Mouse (Mus musculus): ENCODE data around the gene Lst1. TPM values are rescaled to one million over a fixed set of nuclear protein-coding genes. Genes with fewer than 3 reads are reported as not detected.

Lst1 gene
- polyA plus RNA-seq, 1 experiment from 2014 or later = 13.1 TPM

GRCm38 (mm10) chr17:35204494-35205379, 16.5 kb upstream of the Lst1 start, which contains the start of gene Lta:
Gene Lta (minus strand): TSS chr17:35205351.
- Histone ChIP-seq H3K9me3 (no peaks in the 10 kb centered on the region), H3K4me2 (no peak within 1 kb of the TSS), H3K4me3 (no peak within 1 kb of the TSS), H3K27ac (no peak within 1 kb of the TSS), H3K36me3 (no peaks in the 10 kb centered on the region), H3K4me1 (no peaks in the 10 kb centered on the region; the same call in 1 of the 2 replicates), H3K27me3 (peaks cover 58% of the 10 kb centered on the region), H3K9ac (0 out of 2 replicates have a peak within 1 kb of the TSS, but pooled peaks have one; percentile 16)
- no peak for ATAC-seq (ENCODE audit: insufficient number of reproducible peaks, insufficient read depth, low FRiP score, low TSS enrichment, low read depth)
- WGBS = 21% methylated on average over 20 of the region's 20 CpGs

GRCm38 (mm10) chr17:35202442-35202841, 14.2 kb upstream of the Lst1 start:
- Histone ChIP-seq H3K27ac (no peak overlapping the region), H3K36me3 (no peaks in the 10 kb centered on the region), H3K4me2 (no peak overlapping the region), H3K27me3 (peaks cover 76% of the 10 kb centered on the region), H3K9ac (no peak overlapping the region), H3K4me3 (no peak overlapping the region), H3K4me1 (no peaks in the 10 kb centered on the region; the same call in 1 of the 2 replicates), H3K9me3 (no peaks in the 10 kb centered on the region)
- 78% methylated on average over 4 of the region's 4 CpGs for WGBS
- ATAC-seq (ENCODE audit: insufficient number of reproducible peaks, insufficient read depth, low FRiP score, low TSS enrichment, low read depth) = no peak

GRCm38 (mm10) chr17:35201787-35202186, 13.5 kb upstream of the Lst1 start, which contains the start of gene Tnf:
Gene Tnf (minus strand): TSS chr17:35202007.
- WGBS = 32% methylated on average over 13 of the region's 13 CpGs
- peaks cover 81% of the 10 kb centered on the region for H3K27me3 ChIP-seq
- no peak for ATAC-seq (ENCODE audit: insufficient number of reproducible peaks, insufficient read depth, low FRiP score, low TSS enrichment, low read depth)
- H3K4me1 ChIP-seq = no peaks in the 10 kb centered on the region; the same call in 1 of the 2 replicates
- no peak within 1 kb of the TSS for H3K4me3 ChIP-seq
- no peak within 1 kb of the TSS for H3K27ac ChIP-seq
- H3K9ac ChIP-seq = no peak within 1 kb of the TSS
- no peaks in the 10 kb centered on the region for H3K9me3 ChIP-seq
- no peaks in the 10 kb centered on the region for H3K36me3 ChIP-seq
- no peak within 1 kb of the TSS for H3K4me2 ChIP-seq

GRCm38 (mm10) chr17:35201128-35201527, 12.9 kb upstream of the Lst1 start:
- no peaks in the 10 kb centered on the region for H3K36me3 ChIP-seq
- H3K9ac ChIP-seq = no peak overlapping the region
- no peaks in the 10 kb centered on the region for H3K9me3 ChIP-seq
- no peak overlapping the region for H3K4me3 ChIP-seq
- 76% methylated on average over 11 of the region's 11 CpGs for WGBS
- peaks cover 88% of the 10 kb centered on the region for H3K27me3 ChIP-seq
- ATAC-seq (ENCODE audit: insufficient number of reproducible peaks, insufficient read depth, low FRiP score, low TSS enrichment, low read depth) = no peak
- H3K4me2 ChIP-seq = no peak overlapping the region
- no peak overlapping the region for H3K27ac ChIP-seq
- H3K4me1 ChIP-seq = peaks cover 1% of the 10 kb centered on the region

- WGBS = 82% methylated on average over 11 of the region's 11 CpGs
- Histone ChIP-seq H3K27ac (no peak overlapping the region), H3K36me3 (no peaks in the 10 kb centered on the region), H3K9ac (no peak overlapping the region), H3K4me3 (no peak overlapping the region), H3K27me3 (peaks cover 94% of the 10 kb centered on the region), H3K4me1 (peaks cover 9% of the 10 kb centered on the region), H3K9me3 (no peaks in the 10 kb centered on the region), H3K4me2 (no peak overlapping the region)
- ATAC-seq (ENCODE audit: insufficient number of reproducible peaks, insufficient read depth, low FRiP score, low TSS enrichment, low read depth) = no peak
Measured at GRCm38 (mm10) chr17:35200398-35200797, 12.2 kb upstream of the Lst1 start.

GRCm38 (mm10) chr17:35198946-35199345, 10.7 kb upstream of the Lst1 start:
- H3K27ac ChIP-seq = no peak overlapping the region
- no peak overlapping the region for H3K4me2 ChIP-seq
- H3K27me3 ChIP-seq = peaks cover 94% of the 10 kb centered on the region
- no peak overlapping the region for H3K9ac ChIP-seq
- ATAC-seq (ENCODE audit: insufficient number of reproducible peaks, insufficient read depth, low FRiP score, low TSS enrichment, low read depth) = no peak
- no peaks in the 10 kb centered on the region for H3K9me3 ChIP-seq
- no peak overlapping the region for H3K4me3 ChIP-seq
- peaks cover 14% of the 10 kb centered on the region for H3K4me1 ChIP-seq
- 11% methylated on average over 8 of the region's 8 CpGs for WGBS
- H3K36me3 ChIP-seq = no peaks in the 10 kb centered on the region

- no peaks in the 10 kb centered on the region for H3K9me3 ChIP-seq
- H3K4me1 ChIP-seq = peaks cover 14% of the 10 kb centered on the region
- no peak overlapping the region for H3K27ac ChIP-seq
- 48% methylated on average over 7 of the region's 7 CpGs for WGBS
- no peaks in the 10 kb centered on the region for H3K36me3 ChIP-seq
- no peak overlapping the region for H3K4me3 ChIP-seq
- no peak overlapping the region for H3K9ac ChIP-seq
- H3K4me2 ChIP-seq = no peak overlapping the region
- no peak for ATAC-seq (ENCODE audit: insufficient number of reproducible peaks, insufficient read depth, low FRiP score, low TSS enrichment, low read depth)
- H3K27me3 ChIP-seq = peaks cover 93% of the 10 kb centered on the region
Measured at GRCm38 (mm10) chr17:35198029-35198428, 9.8 kb upstream of the Lst1 start.

GRCm38 (mm10) chr17:35197126-35197525, 8.9 kb upstream of the Lst1 start:
- H3K4me3 ChIP-seq = no peak overlapping the region
- WGBS = 31% methylated on average over 5 of the region's 6 CpGs
- ATAC-seq (ENCODE audit: insufficient number of reproducible peaks, insufficient read depth, low FRiP score, low TSS enrichment, low read depth) = no peak
- H3K36me3 ChIP-seq = no peaks in the 10 kb centered on the region
- no peak overlapping the region for H3K9ac ChIP-seq
- peaks cover 84% of the 10 kb centered on the region for H3K27me3 ChIP-seq
- no peak overlapping the region for H3K4me2 ChIP-seq
- H3K27ac ChIP-seq = no peak overlapping the region
- H3K9me3 ChIP-seq = no peaks in the 10 kb centered on the region
- peaks cover 14% of the 10 kb centered on the region for H3K4me1 ChIP-seq

GRCm38 (mm10) chr17:35196321-35196641, 8.0 kb upstream of the Lst1 start:
- ATAC-seq (ENCODE audit: insufficient number of reproducible peaks, insufficient read depth, low FRiP score, low TSS enrichment, low read depth) = no peak
- Histone ChIP-seq H3K27me3 (peaks cover 76% of the 10 kb centered on the region), H3K27ac (no peak overlapping the region), H3K9ac (no peak overlapping the region; the same call in 1 of the 2 replicates), H3K36me3 (no peaks in the 10 kb centered on the region), H3K4me3 (peak overlapping the region; percentile 49), H3K4me1 (peaks cover 14% of the 10 kb centered on the region; the same call in 1 of the 2 replicates), H3K4me2 (peak overlapping the region; percentile 77), H3K9me3 (no peaks in the 10 kb centered on the region)
- 29% methylated on average over 9 of the region's 9 CpGs for WGBS

- H3K27me3 ChIP-seq = peaks cover 71% of the 10 kb centered on the region
Measured at GRCm38 (mm10) chr17:35195631-35196320, 7.5 kb upstream of the Lst1 start.

GRCm38 (mm10) chr17:35194844-35195630, 6.8 kb upstream of the Lst1 start:
- Histone ChIP-seq H3K36me3 (no peaks in the 10 kb centered on the region), H3K27ac (no peak overlapping the region), H3K4me2 (peak overlapping the region; percentile 77), H3K9ac (peak overlapping the region; percentile 69), H3K4me1 (peaks cover 14% of the 10 kb centered on the region; the same call in 1 of the 2 replicates), H3K9me3 (no peaks in the 10 kb centered on the region), H3K27me3 (peaks cover 63% of the 10 kb centered on the region), H3K4me3 (peak overlapping the region; percentile 49)
- no peak for ATAC-seq (ENCODE audit: insufficient number of reproducible peaks, insufficient read depth, low FRiP score, low TSS enrichment, low read depth)
- WGBS = 42% methylated on average over 19 of the region's 19 CpGs

More at GRCm38 (mm10) chr17:35195631-35196320, 7.5 kb upstream of the Lst1 start:
- no peaks in the 10 kb centered on the region for H3K9me3 ChIP-seq
- H3K4me2 ChIP-seq = peak overlapping the region; percentile 77
- H3K27ac ChIP-seq = no peak overlapping the region
- H3K4me3 ChIP-seq = peak overlapping the region; percentile 49
- peak; percentile 80 for ATAC-seq (ENCODE audit: insufficient number of reproducible peaks, insufficient read depth, low FRiP score, low TSS enrichment, low read depth)
- no peaks in the 10 kb centered on the region for H3K36me3 ChIP-seq
- peak overlapping the region; percentile 69 for H3K9ac ChIP-seq
- 2% methylated on average over 66 of the region's 66 CpGs for WGBS
- peaks cover 14% of the 10 kb centered on the region; the same call in 1 of the 2 replicates for H3K4me1 ChIP-seq
